Mouse (Mus musculus) spleen, postnatal 36 days (tissue): ENCODE measurements around the gene Zswim8.

Source experiments
- DNase-seq, 2 experiments: peaks; one replicate each; pipeline ENCODE4 v3.0.0; 2022; ENCODE audit warnings: low spot score in 2 of 2, mixed read lengths in 1 of 2

The Zswim8 gene

GRCm38 (mm10) chr14:20707201-20708190, at the start of gene Zswim8:
Zswim8 (plus strand) TSS chr14:20707552.
- DNase-seq: peak; percentile 85 to 88

- DNase-seq: peak in 1 of 2 experiments; percentile 28
These were observed 49.0 kb upstream of the Zswim8 start for GRCm38 (mm10) chr14:20658326-20658725.

GRCm38 (mm10) chr14:20658902-20659301, 48.5 kb upstream of the Zswim8 start:
- no peak for DNase-seq

GRCm38 (mm10) chr14:20659687-20660086, 47.7 kb upstream of the Zswim8 start:
- no peak for DNase-seq

GRCm38 (mm10) chr14:20660827-20661660, 46.3 kb upstream of the Zswim8 start:
- peak; percentile 88 to 92 for DNase-seq

- no peak for DNase-seq
These were observed 45.6 kb upstream of the Zswim8 start for GRCm38 (mm10) chr14:20661661-20662331.

GRCm38 (mm10) chr14:20662740-20663139, 44.6 kb upstream of the Zswim8 start:
- DNase-seq: no peak

GRCm38 (mm10) chr14:20663601-20664000, 43.8 kb upstream of the Zswim8 start:
- no peak for DNase-seq

- no peak for DNase-seq
These were observed 42.9 kb upstream of the Zswim8 start for GRCm38 (mm10) chr14:20664436-20664835.

GRCm38 (mm10) chr14:20667469-20667868, 39.9 kb upstream of the Zswim8 start:
- DNase-seq: no peak

GRCm38 (mm10) chr14:20668154-20668810, 39.1 kb upstream of the Zswim8 start, which contains the start of gene Synpo2l:
Synpo2l (minus strand) TSS chr14:20668354.
- no peak for DNase-seq

GRCm38 (mm10) chr14:20672990-20673389, 34.4 kb upstream of the Zswim8 start:
- DNase-seq: peak in 1 of 2 experiments; percentile 36

GRCm38 (mm10) chr14:20673735-20674063, 33.7 kb upstream of the Zswim8 start:
- no peak for DNase-seq

GRCm38 (mm10) chr14:20674064-20674833, 33.1 kb upstream of the Zswim8 start, which contains the start of gene Sec24c:
Sec24c (plus strand) TSS chr14:20674308.
- DNase-seq: peak; percentile 97 to 98

GRCm38 (mm10) chr14:20677906-20678305, 29.4 kb upstream of the Zswim8 start:
- DNase-seq: no peak

- no peak for DNase-seq
These were observed 25.6 kb upstream of the Zswim8 start for GRCm38 (mm10) chr14:20681742-20682141.

GRCm38 (mm10) chr14:20682498-20682897, 24.9 kb upstream of the Zswim8 start:
- DNase-seq: peak; percentile 79

GRCm38 (mm10) chr14:20686576-20686975, 20.8 kb upstream of the Zswim8 start:
- DNase-seq: no peak

- peak; percentile 25 to 46 for DNase-seq
These were observed 18.3 kb upstream of the Zswim8 start for GRCm38 (mm10) chr14:20689009-20689408.

GRCm38 (mm10) chr14:20691772-20692171, 15.6 kb upstream of the Zswim8 start:
- DNase-seq: no peak
